Mouse (Mus musculus): ENCODE results near the gene Mettl6. TPM values are rescaled to one million over a fixed set of nuclear protein-coding genes. Genes with fewer than 3 reads are reported as not detected.
"Not testable (repeated sequence)": the region's sequence is repeated elsewhere in the genome, so short reads cannot be mapped to it uniquely, and the experiment has no call there.

Mettl6 gene
- polyA plus RNA-seq, 1 experiment from 2014 or later, result 52.4 TPM

DNA sequence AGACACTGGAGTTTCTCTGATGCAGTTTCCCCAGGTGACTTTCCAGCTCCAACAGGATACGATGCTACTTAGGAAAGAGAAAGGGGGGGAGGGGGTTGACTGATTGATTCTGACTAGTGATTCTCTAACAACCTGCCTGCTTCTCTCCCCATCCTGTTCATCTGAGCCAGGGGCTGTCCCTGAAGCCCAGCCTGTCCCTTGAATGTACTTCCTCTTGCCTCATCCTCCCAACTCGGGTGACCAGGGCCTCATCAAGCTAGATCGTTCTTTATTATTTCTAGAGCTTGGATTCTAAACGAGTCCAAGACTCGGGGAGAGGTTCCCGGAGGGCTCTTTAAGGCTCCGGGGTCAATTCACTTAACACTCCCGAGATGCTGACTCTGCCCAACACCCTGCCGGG is 939 bp downstream of the Mettl6 start:
- WGBS, result 58% methylated on average over 9 of the region's 9 CpGs
- H3K27me3 ChIP-seq (replicated peaks; ENCODE audit: control insufficient read depth, insufficient read depth, low read length), result no peaks in the 10 kb centered on the region
- peak overlapping the region; percentile 95 for H3K4me2 ChIP-seq (ENCODE audit: low read length)
- peak overlapping the region; percentile 72 for H3K4me3 ChIP-seq (replicated peaks; ENCODE audit: low read length)
- H3K36me3 ChIP-seq (ENCODE audit: control insufficient read depth, insufficient read depth), result peaks cover 9% of the 10 kb centered on the region
- no peak for ATAC-seq
- H3K9ac ChIP-seq (replicated peaks; ENCODE audit: low read depth, low read length), result peak overlapping the region; percentile 94
- H3K4me1 ChIP-seq (replicated peaks; ENCODE audit: control insufficient read depth, insufficient read depth, low read length), result peaks cover 30% of the 10 kb centered on the region
- H3K27ac ChIP-seq (ENCODE audit: low read length), result no peak overlapping the region
- H3K9me3 ChIP-seq (ENCODE audit: control insufficient read depth, low read length), result no peaks in the 10 kb centered on the region

DNA sequence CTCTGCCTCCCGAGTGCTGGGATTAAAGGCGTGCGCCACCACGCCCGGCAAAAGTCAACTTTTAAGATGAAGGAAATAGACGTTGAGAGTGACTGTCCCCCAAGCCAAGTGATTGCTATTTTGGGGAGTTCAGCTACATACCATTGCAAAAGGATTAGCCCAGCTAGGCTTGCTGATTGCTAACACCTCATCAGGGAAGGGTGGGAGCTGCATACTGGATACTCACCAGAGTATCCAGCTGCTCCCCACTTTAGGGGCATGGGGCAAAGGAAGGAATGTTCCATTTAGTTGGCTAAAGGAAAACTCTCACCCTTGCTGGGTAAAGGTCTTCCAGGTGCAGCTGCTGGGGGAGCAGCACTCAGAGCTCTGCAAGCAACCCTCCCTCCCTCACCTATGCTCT is 6.8 kb downstream of the Mettl6 start:
- 95% methylated on average over 6 of the region's 6 CpGs for WGBS
- ATAC-seq, result no peak
- H3K9me3 ChIP-seq (ENCODE audit: control insufficient read depth, low read length), result no peaks in the 10 kb centered on the region
- H3K27ac ChIP-seq (ENCODE audit: low read length), result no peak overlapping the region
- peaks cover 4% of the 10 kb centered on the region for H3K4me1 ChIP-seq (replicated peaks; ENCODE audit: control insufficient read depth, insufficient read depth, low read length)
- no peaks in the 10 kb centered on the region for H3K27me3 ChIP-seq (replicated peaks; ENCODE audit: control insufficient read depth, insufficient read depth, low read length)
- H3K4me3 ChIP-seq (replicated peaks; ENCODE audit: low read length), result no peak overlapping the region
- peaks cover 25% of the 10 kb centered on the region for H3K36me3 ChIP-seq (ENCODE audit: control insufficient read depth, insufficient read depth)
- no peak overlapping the region for H3K9ac ChIP-seq (replicated peaks; ENCODE audit: low read depth, low read length)
- no peak overlapping the region for H3K4me2 ChIP-seq (ENCODE audit: low read length)

DNA sequence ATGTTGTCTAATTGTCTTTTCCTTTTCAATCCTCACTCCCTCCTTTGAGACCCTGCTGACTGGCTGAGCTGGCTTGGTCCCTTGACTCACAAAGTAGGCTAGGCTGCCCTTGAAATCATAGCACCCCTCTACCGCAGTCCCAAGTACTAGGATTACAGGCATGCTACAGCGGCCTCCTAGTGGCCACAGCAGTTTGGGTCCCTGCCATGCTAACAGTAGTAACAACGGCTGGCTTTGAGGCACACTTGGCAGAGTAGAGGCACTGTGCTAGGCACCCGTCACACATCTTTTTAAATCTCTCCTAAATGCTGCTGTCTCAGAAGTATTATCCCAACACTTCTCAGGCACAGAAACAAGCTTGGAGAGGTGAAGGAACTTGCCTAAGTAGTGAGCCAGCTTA is 8.4 kb downstream of the Mettl6 start:
- ATAC-seq, result no peak
- Histone ChIP-seq H3K27me3 (replicated peaks; ENCODE audit: control insufficient read depth, insufficient read depth, low read length) (no peaks in the 10 kb centered on the region), H3K4me3 (replicated peaks; ENCODE audit: low read length) (no peak overlapping the region), H3K4me2 (ENCODE audit: low read length) (no peak overlapping the region), H3K9me3 (ENCODE audit: control insufficient read depth, low read length) (no peaks in the 10 kb centered on the region), H3K36me3 (ENCODE audit: control insufficient read depth, insufficient read depth) (peaks cover 37% of the 10 kb centered on the region), H3K9ac (replicated peaks; ENCODE audit: low read depth, low read length) (no peak overlapping the region), H3K4me1 (replicated peaks; ENCODE audit: control insufficient read depth, insufficient read depth, low read length) (no peaks in the 10 kb centered on the region), H3K27ac (ENCODE audit: low read length) (no peak overlapping the region)
- 88% methylated on average over 4 of the region's 4 CpGs for WGBS

DNA sequence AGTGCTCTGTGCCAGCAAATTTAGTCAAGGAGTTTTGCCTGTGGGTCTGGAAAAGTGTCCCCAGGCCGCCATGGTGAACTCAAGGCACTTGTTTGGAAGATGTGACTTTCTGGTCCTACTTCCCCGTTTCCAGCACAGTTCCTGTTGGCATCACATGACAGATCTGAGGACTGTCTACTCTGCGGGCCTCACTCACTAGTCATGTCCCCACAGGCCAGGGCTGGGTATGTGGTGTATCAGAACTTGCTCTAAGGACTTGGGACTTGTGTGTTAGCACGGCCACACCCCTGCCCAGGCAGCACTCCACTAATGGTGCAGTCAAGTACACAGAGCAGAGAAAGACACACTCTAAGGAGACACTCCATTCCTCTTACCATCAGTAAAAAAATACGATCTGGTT is 12.4 kb downstream of the Mettl6 start:
- no peak overlapping the region for H3K9ac ChIP-seq (replicated peaks; ENCODE audit: low read depth, low read length)
- H3K4me3 ChIP-seq (replicated peaks; ENCODE audit: low read length), result no peak overlapping the region
- 91% methylated on average over 5 of the region's 5 CpGs for WGBS
- H3K27ac ChIP-seq (ENCODE audit: low read length), result no peak overlapping the region
- no peak for ATAC-seq
- H3K9me3 ChIP-seq (ENCODE audit: control insufficient read depth, low read length), result no peaks in the 10 kb centered on the region
- H3K4me1 ChIP-seq (replicated peaks; ENCODE audit: control insufficient read depth, insufficient read depth, low read length), result no peaks in the 10 kb centered on the region
- H3K36me3 ChIP-seq (ENCODE audit: control insufficient read depth, insufficient read depth), result peaks cover 51% of the 10 kb centered on the region
- no peak overlapping the region for H3K4me2 ChIP-seq (ENCODE audit: low read length)
- no peaks in the 10 kb centered on the region for H3K27me3 ChIP-seq (replicated peaks; ENCODE audit: control insufficient read depth, insufficient read depth, low read length)

DNA sequence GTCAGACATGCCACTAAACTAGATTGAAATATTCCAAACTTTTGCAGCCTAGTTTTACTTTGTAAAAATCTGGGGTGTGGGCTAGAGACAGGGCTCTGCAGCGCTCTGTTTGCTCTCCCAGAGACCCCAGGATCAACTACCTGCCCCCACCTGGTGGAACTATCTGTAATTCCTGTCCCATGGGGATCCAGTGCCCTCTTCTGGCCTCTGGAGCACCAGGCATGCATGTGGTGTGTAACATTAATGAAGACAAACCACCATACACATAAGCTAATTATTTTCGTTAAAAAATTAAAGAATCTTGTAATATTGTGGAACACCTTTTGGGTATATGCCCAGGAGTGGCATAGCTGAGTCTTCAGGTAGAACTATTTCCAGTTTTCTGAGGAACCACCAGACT is 21.5 kb downstream of the Mettl6 start:
- Histone ChIP-seq H3K9ac (replicated peaks; ENCODE audit: low read depth, low read length) (no peak overlapping the region), H3K27me3 (replicated peaks; ENCODE audit: control insufficient read depth, insufficient read depth, low read length) (no peaks in the 10 kb centered on the region), H3K4me2 (ENCODE audit: low read length) (no peak overlapping the region), H3K4me3 (replicated peaks; ENCODE audit: low read length) (no peak overlapping the region), H3K9me3 (ENCODE audit: control insufficient read depth, low read length) (no peaks in the 10 kb centered on the region), H3K27ac (ENCODE audit: low read length) (no peak overlapping the region), H3K4me1 (replicated peaks; ENCODE audit: control insufficient read depth, insufficient read depth, low read length) (no peaks in the 10 kb centered on the region), H3K36me3 (ENCODE audit: control insufficient read depth, insufficient read depth) (peaks cover 4% of the 10 kb centered on the region; the same call in 1 of the 2 replicates)
- 80% methylated on average over 2 of the region's 2 CpGs for WGBS
- no peak for ATAC-seq

DNA sequence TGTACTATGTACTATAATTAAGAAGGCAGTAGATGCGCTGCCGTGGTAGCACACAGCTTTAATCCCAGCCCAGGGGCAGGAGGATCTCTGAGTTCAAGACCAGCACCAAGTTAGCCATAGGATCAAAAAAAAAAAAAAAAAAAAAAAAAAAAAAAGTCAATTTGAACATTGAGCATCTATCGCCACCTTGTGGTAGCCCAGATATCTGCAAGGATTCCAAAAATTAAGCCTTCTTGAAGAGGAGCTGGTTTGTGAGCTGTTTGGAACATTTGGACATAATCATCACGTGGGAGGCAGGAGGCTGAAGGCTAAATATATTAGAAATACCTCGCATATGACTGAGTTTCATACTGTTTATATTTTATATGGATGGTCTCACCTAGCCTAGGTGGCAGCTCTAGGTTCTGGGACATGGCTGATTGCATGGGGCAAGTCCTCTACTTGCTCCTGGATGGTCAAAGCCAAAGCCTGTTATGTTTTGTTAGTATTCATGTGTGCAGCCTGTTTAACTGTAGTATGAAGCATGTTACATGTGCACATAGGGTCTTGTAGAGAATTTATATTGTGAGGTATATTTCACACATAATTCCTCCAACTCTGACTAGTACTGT is 22.3 kb downstream of the Mettl6 start:
- Histone ChIP-seq H3K36me3 (ENCODE audit: control insufficient read depth, insufficient read depth) (no peaks in the 10 kb centered on the region), H3K4me1 (replicated peaks; ENCODE audit: control insufficient read depth, insufficient read depth, low read length) (no peaks in the 10 kb centered on the region), H3K4me2 (ENCODE audit: low read length) (no peak overlapping the region), H3K9ac (replicated peaks; ENCODE audit: low read depth, low read length) (no peak overlapping the region), H3K9me3 (ENCODE audit: control insufficient read depth, low read length) (no peaks in the 10 kb centered on the region), H3K27me3 (replicated peaks; ENCODE audit: control insufficient read depth, insufficient read depth, low read length) (no peaks in the 10 kb centered on the region), H3K4me3 (replicated peaks; ENCODE audit: low read length) (no peak overlapping the region), H3K27ac (ENCODE audit: low read length) (no peak overlapping the region)
- ATAC-seq, result no peak
- WGBS, result 3% methylated on average over 5 of the region's 5 CpGs

DNA sequence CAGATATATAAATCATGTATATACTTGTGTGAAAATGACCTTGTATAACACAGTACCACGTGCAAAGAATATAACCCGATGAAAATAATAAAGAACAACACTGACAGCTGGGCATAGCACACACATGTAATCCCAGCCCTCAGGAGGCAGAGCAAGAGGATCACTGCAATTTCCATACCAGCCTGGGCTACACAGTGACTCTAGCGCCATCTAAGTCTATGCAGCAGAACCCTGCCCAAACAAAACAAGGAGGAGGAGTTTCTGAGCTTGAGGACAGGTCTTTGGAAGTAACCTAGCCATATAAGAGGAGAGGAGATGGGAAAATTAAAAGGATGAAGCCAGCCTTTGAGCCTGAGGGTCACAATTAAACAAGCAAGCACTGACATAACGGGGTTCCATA is 25.1 kb downstream of the Mettl6 start:
- no peak overlapping the region for H3K4me2 ChIP-seq (ENCODE audit: low read length)
- H3K4me3 ChIP-seq (replicated peaks; ENCODE audit: low read length), result no peak overlapping the region
- H3K4me1 ChIP-seq (replicated peaks; ENCODE audit: control insufficient read depth, insufficient read depth, low read length), result no peaks in the 10 kb centered on the region
- H3K9me3 ChIP-seq (ENCODE audit: control insufficient read depth, low read length), result no peaks in the 10 kb centered on the region
- H3K27ac ChIP-seq (ENCODE audit: low read length), result no peak overlapping the region
- no peaks in the 10 kb centered on the region for H3K36me3 ChIP-seq (ENCODE audit: control insufficient read depth, insufficient read depth)
- ATAC-seq, result no peak
- WGBS, result 68% methylated on average over 4 of the region's 4 CpGs
- H3K27me3 ChIP-seq (replicated peaks; ENCODE audit: control insufficient read depth, insufficient read depth, low read length), result no peaks in the 10 kb centered on the region
- H3K9ac ChIP-seq (replicated peaks; ENCODE audit: low read depth, low read length), result no peak overlapping the region

DNA sequence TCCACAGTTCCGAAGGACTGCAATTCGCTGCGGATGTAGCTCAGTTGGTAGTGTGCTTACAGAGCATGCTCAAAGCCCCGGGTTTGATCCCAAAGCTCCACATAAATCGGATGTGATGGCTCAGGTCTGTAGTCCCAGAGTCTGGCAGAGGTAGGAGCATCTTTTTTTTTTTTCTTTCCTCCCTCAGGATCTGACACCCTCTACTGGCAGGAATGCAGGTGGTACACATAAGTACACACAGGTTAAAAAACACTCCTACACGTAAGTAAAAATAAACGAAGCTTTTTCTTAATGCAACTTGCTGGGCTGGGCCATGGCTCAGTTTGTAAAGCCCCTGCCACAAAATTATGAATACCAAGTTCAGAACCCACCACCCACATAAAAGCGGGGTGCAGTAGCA is 30.7 kb downstream of the Mettl6 start:
- H3K4me1 ChIP-seq (replicated peaks; ENCODE audit: control insufficient read depth, insufficient read depth, low read length), result no peaks in the 10 kb centered on the region
- H3K4me3 ChIP-seq (replicated peaks; ENCODE audit: low read length), result no peak overlapping the region
- no peaks in the 10 kb centered on the region for H3K36me3 ChIP-seq (ENCODE audit: control insufficient read depth, insufficient read depth)
- no peak overlapping the region for H3K4me2 ChIP-seq (ENCODE audit: low read length)
- WGBS, result 54% methylated on average over 8 of the region's 8 CpGs
- no peaks in the 10 kb centered on the region for H3K27me3 ChIP-seq (replicated peaks; ENCODE audit: control insufficient read depth, insufficient read depth, low read length)
- no peak for ATAC-seq
- no peak overlapping the region for H3K27ac ChIP-seq (ENCODE audit: low read length)
- H3K9ac ChIP-seq (replicated peaks; ENCODE audit: low read depth, low read length), result no peak overlapping the region
- no peaks in the 10 kb centered on the region for H3K9me3 ChIP-seq (ENCODE audit: control insufficient read depth, low read length)

DNA sequence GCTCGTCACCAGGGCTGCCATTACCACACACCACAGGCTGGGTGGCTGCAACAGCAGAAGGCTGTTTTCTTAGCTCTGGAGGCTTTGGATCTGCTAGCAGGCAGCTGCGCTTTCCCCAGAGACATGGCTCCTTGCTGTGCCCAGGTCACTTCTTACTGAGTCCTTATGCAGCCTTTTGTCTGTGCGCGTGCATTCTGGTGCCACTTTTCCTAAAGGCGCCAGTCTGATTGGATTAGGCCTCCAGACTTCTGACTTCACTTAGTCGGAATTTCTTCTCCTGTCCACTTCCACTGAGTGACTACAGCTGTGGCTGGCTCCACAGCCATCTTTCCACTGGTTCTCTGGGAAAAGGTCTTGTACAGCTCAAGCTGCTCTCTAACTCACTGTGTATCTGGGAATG is 32.0 kb downstream of the Mettl6 start:
- H3K36me3 ChIP-seq (ENCODE audit: control insufficient read depth, insufficient read depth), result no peaks in the 10 kb centered on the region
- H3K9me3 ChIP-seq (ENCODE audit: control insufficient read depth, low read length), result no peaks in the 10 kb centered on the region
- no peak overlapping the region for H3K27ac ChIP-seq (ENCODE audit: low read length)
- H3K4me3 ChIP-seq (replicated peaks; ENCODE audit: low read length), result no peak overlapping the region
- no peaks in the 10 kb centered on the region for H3K27me3 ChIP-seq (replicated peaks; ENCODE audit: control insufficient read depth, insufficient read depth, low read length)
- H3K4me2 ChIP-seq (ENCODE audit: low read length), result no peak overlapping the region
- H3K4me1 ChIP-seq (replicated peaks; ENCODE audit: control insufficient read depth, insufficient read depth, low read length), result no peaks in the 10 kb centered on the region
- no peak for ATAC-seq
- 71% methylated on average over 6 of the region's 6 CpGs for WGBS
- no peak overlapping the region for H3K9ac ChIP-seq (replicated peaks; ENCODE audit: low read depth, low read length)

DNA sequence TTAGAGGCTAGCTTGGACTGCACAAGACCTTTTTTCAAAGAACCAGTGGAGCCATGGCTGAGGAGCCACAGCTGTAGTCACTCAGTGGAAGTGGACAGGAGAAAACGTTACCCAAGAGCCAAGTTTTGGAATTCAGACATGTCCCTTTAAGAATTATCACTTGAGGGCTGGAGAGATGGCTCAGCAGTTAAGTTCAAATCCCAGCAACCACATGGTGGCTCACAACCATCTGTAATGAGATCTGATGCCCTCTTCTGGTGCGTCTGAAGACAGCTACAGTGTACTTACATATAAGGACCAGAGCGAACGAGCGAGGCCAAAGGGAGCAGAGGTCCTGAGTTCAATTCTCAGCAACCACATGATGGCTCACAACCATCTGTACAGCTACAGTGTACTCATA is 32.6 kb downstream of the Mettl6 start:
- not testable (repeated sequence) for H3K9ac ChIP-seq (replicated peaks; ENCODE audit: low read depth, low read length); H3K4me1 ChIP-seq (replicated peaks; ENCODE audit: control insufficient read depth, insufficient read depth, low read length); H3K4me2 ChIP-seq (ENCODE audit: low read length); H3K36me3 ChIP-seq (ENCODE audit: control insufficient read depth, insufficient read depth); H3K27me3 ChIP-seq (replicated peaks; ENCODE audit: control insufficient read depth, insufficient read depth, low read length); ATAC-seq; H3K27ac ChIP-seq (ENCODE audit: low read length); H3K9me3 ChIP-seq (ENCODE audit: control insufficient read depth, low read length); H3K4me3 ChIP-seq (replicated peaks; ENCODE audit: low read length)
- 65% methylated on average over 5 of the region's 5 CpGs for WGBS

Data from forebrain, embryonic 16.5 days (tissue).